Mouse (Mus musculus) liver, adult 2 months (tissue): ENCODE measurements around the gene Krt20.

Experiments
- CTCF ChIP-seq: fragments of 200-500 bp; IDR thresholded peaks from 2 replicates; pipeline ENCODE4 v1.5.1; 2011; ENCODE audit warnings: low read depth, low read length, control low read depth
- POLR2A ChIP-seq: fragments of 200-500 bp; IDR thresholded peaks from 2 replicates; pipeline ENCODE4 v1.6.1; 2011; ENCODE audit warnings: low read length, control low read depth; ENCODE audit not compliant: insufficient read depth; ENCODE audit errors: extremely low read depth

DNA sequence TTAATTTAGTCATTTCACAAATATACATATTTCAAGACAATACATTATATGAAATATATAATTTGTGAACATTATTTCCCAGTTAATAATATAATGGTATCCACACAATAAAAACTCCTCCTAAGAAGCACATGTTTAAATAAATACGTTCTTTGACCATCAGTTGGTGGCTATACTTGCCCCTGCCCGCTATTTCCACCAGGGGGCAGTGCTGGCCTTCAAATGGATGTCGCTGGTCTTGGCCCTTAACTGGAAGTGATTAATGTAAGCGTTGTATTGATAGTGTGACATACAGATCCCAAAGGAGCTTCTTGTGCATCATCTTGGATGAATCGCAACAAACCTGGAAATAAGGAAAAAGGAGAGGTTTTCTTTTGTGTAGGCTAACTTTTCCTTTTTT lies 58.4 kb downstream of the Krt20 start:
- no peak for TF ChIP-seq POLR2A
- TF ChIP-seq CTCF: peak; percentile 91
